Mouse (Mus musculus): ENCODE measurements around the gene Ppp1r21. TPM values are rescaled to one million over a fixed set of nuclear protein-coding genes. Genes with fewer than 3 reads are reported as not detected.
A peak's percentile ranks its signal among the peaks of the same experiment; 100 is the strongest.

Ppp1r21 gene
- polyA plus RNA-seq, 1 experiment from 2014 or later: 27.6 TPM

- peaks cover 9% of the 10 kb centered on the region; the same call in 1 of the 2 replicates for H3K4me1 ChIP-seq (replicated peaks; ENCODE audit: insufficient read depth, low read length)
- no peaks in the 10 kb centered on the region for H3K27me3 ChIP-seq (ENCODE audit: insufficient read depth, low read length)
- peak overlapping the region; percentile 87 for H3K27ac ChIP-seq
- TF ChIP-seq CTCF (IDR thresholded peaks at IDR 0.05; ENCODE audit: low read depth): no peak
- ATAC-seq (replicated peaks; ENCODE audit: low FRiP score, low read depth) (no peak), DNase-seq (ENCODE audit: low spot score) (peak; percentile 28)
- peak overlapping the region; percentile 81 for H3K9ac ChIP-seq (ENCODE audit: low read depth, low read length)
- H3K36me3 ChIP-seq (ENCODE audit: insufficient read depth, low read length): no peaks in the 10 kb centered on the region
- peak overlapping the region; percentile 83 for H3K4me2 ChIP-seq (ENCODE audit: low read length)
- peak overlapping the region; percentile 77 for H3K4me3 ChIP-seq (replicated peaks; ENCODE audit: low read depth, low read length)
- 4% methylated on average over 5 of the region's 5 CpGs for WGBS
- H3K9me3 ChIP-seq (replicated peaks; ENCODE audit: low read length): no peaks in the 10 kb centered on the region
Measured at GRCm38 (mm10) chr17:88598056-88598420, 68.1 kb downstream of the Ppp1r21 start.

GRCm38 (mm10) chr17:88598570-88599368 is 68.9 kb downstream of the Ppp1r21 start:
- 19% methylated on average over 14 of the region's 14 CpGs for WGBS
- Histone ChIP-seq H3K27me3 (ENCODE audit: insufficient read depth, low read length) (no peaks in the 10 kb centered on the region), H3K9ac (ENCODE audit: low read depth, low read length) (peak overlapping the region; percentile 50), H3K36me3 (ENCODE audit: insufficient read depth, low read length) (no peaks in the 10 kb centered on the region), H3K9me3 (replicated peaks; ENCODE audit: low read length) (no peaks in the 10 kb centered on the region), H3K4me2 (ENCODE audit: low read length) (peak overlapping the region; percentile 83), H3K4me3 (replicated peaks; ENCODE audit: low read depth, low read length) (peak overlapping the region; percentile 77), H3K27ac (peak overlapping the region; percentile 28; the same call in 1 of the 2 replicates), H3K4me1 (replicated peaks; ENCODE audit: insufficient read depth, low read length) (peaks cover 9% of the 10 kb centered on the region; the same call in 1 of the 2 replicates)
- peak; percentile 56 for DNase-seq (ENCODE audit: low spot score)
- no peak for ATAC-seq (replicated peaks; ENCODE audit: low FRiP score, low read depth)
- TF ChIP-seq CTCF (IDR thresholded peaks at IDR 0.05; ENCODE audit: low read depth): no peak

- DNase-seq (ENCODE audit: low spot score) (no peak), ATAC-seq (replicated peaks; ENCODE audit: low FRiP score, low read depth) (no peak)
- Histone ChIP-seq H3K27me3 (ENCODE audit: insufficient read depth, low read length) (no peaks in the 10 kb centered on the region), H3K4me2 (ENCODE audit: low read length) (no peak overlapping the region), H3K4me3 (replicated peaks; ENCODE audit: low read depth, low read length) (no peak overlapping the region), H3K9me3 (replicated peaks; ENCODE audit: low read length) (no peaks in the 10 kb centered on the region), H3K27ac (no peak overlapping the region), H3K36me3 (ENCODE audit: insufficient read depth, low read length) (no peaks in the 10 kb centered on the region), H3K9ac (ENCODE audit: low read depth, low read length) (no peak overlapping the region), H3K4me1 (replicated peaks; ENCODE audit: insufficient read depth, low read length) (peaks cover 9% of the 10 kb centered on the region; the same call in 1 of the 2 replicates)
- no peak for TF ChIP-seq CTCF (IDR thresholded peaks at IDR 0.05; ENCODE audit: low read depth)
- 65% methylated on average over 8 of the region's 8 CpGs for WGBS
Measured at GRCm38 (mm10) chr17:88600492-88601026, 70.6 kb downstream of the Ppp1r21 start.

GRCm38 (mm10) chr17:88603943-88604342 is 74.0 kb downstream of the Ppp1r21 start:
- H3K4me3 ChIP-seq (replicated peaks; ENCODE audit: low read depth, low read length): no peak overlapping the region
- H3K9me3 ChIP-seq (replicated peaks; ENCODE audit: low read length): no peaks in the 10 kb centered on the region
- ATAC-seq (replicated peaks; ENCODE audit: low FRiP score, low read depth): no peak
- no peaks in the 10 kb centered on the region for H3K27me3 ChIP-seq (ENCODE audit: insufficient read depth, low read length)
- no peak for DNase-seq (ENCODE audit: low spot score)
- no peak for TF ChIP-seq CTCF (IDR thresholded peaks at IDR 0.05; ENCODE audit: low read depth)
- no peak overlapping the region for H3K9ac ChIP-seq (ENCODE audit: low read depth, low read length)
- H3K36me3 ChIP-seq (ENCODE audit: insufficient read depth, low read length): no peaks in the 10 kb centered on the region
- WGBS: 87% methylated on average over 11 of the region's 11 CpGs
- no peak overlapping the region for H3K27ac ChIP-seq
- H3K4me2 ChIP-seq (ENCODE audit: low read length): no peak overlapping the region
- peaks cover 6% of the 10 kb centered on the region; the same call in 1 of the 2 replicates for H3K4me1 ChIP-seq (replicated peaks; ENCODE audit: insufficient read depth, low read length)

GRCm38 (mm10) chr17:88606056-88606455 is 76.1 kb downstream of the Ppp1r21 start:
- no peak overlapping the region for H3K4me3 ChIP-seq (replicated peaks; ENCODE audit: low read depth, low read length)
- no peaks in the 10 kb centered on the region for H3K27me3 ChIP-seq (ENCODE audit: insufficient read depth, low read length)
- H3K27ac ChIP-seq: no peak overlapping the region
- no peak for ATAC-seq (replicated peaks; ENCODE audit: low FRiP score, low read depth)
- no peak for DNase-seq (ENCODE audit: low spot score)
- H3K9me3 ChIP-seq (replicated peaks; ENCODE audit: low read length): no peaks in the 10 kb centered on the region
- H3K36me3 ChIP-seq (ENCODE audit: insufficient read depth, low read length): 0 out of 2 replicates have a peak, but pooled peaks cover 4% of the 10 kb centered on the region
- no peak overlapping the region for H3K9ac ChIP-seq (ENCODE audit: low read depth, low read length)
- no peak for TF ChIP-seq CTCF (IDR thresholded peaks at IDR 0.05; ENCODE audit: low read depth)
- 53% methylated on average over 2 of the region's 2 CpGs for WGBS
- no peak overlapping the region for H3K4me2 ChIP-seq (ENCODE audit: low read length)
- H3K4me1 ChIP-seq (replicated peaks; ENCODE audit: insufficient read depth, low read length): no peaks in the 10 kb centered on the region

GRCm38 (mm10) chr17:88609361-88609760 is 79.4 kb downstream of the Ppp1r21 start:
- H3K4me1 ChIP-seq (replicated peaks; ENCODE audit: insufficient read depth, low read length): no peaks in the 10 kb centered on the region
- H3K9ac ChIP-seq (ENCODE audit: low read depth, low read length): no peak overlapping the region
- no peak overlapping the region for H3K4me2 ChIP-seq (ENCODE audit: low read length)
- no peaks in the 10 kb centered on the region for H3K27me3 ChIP-seq (ENCODE audit: insufficient read depth, low read length)
- H3K27ac ChIP-seq: no peak overlapping the region
- DNase-seq (ENCODE audit: low spot score) (no peak), ATAC-seq (replicated peaks; ENCODE audit: low FRiP score, low read depth) (no peak)
- TF ChIP-seq CTCF (IDR thresholded peaks at IDR 0.05; ENCODE audit: low read depth): no peak
- 0 out of 2 replicates have a peak, but pooled peaks cover 4% of the 10 kb centered on the region for H3K36me3 ChIP-seq (ENCODE audit: insufficient read depth, low read length)
- no peak overlapping the region for H3K4me3 ChIP-seq (replicated peaks; ENCODE audit: low read depth, low read length)
- WGBS: 78% methylated on average over 15 of the region's 15 CpGs
- H3K9me3 ChIP-seq (replicated peaks; ENCODE audit: low read length): no peaks in the 10 kb centered on the region

Measured in kidney, postnatal 0 days (tissue).